Mouse (Mus musculus) adrenal gland, postnatal 10 days (tissue): Measurements from ENCODE around the gene Cmtm6. TPM values are rescaled to one million over a fixed set of nuclear protein-coding genes. Genes with fewer than 3 reads are reported as not detected.
"Not testable (repeated sequence)": the region's sequence is repeated elsewhere in the genome, so short reads cannot be mapped to it uniquely, and the experiment has no call there.

Experiments
- DNase-seq: peaks from one replicate; pipeline ENCODE4 v3.0.0; 2021; ENCODE audit warnings: mixed read lengths
- long read RNA-seq, 2 experiments: library from polyadenylated mRNA; stranded (forward); transcript quantifications; one replicate each; pipeline ENCODE4 v2.0.0; 2021
- total RNA-seq, 2 experiments: library from RNA; stranded (reverse); gene quantifications; 2 replicates each; pipeline ENCODE4 v1.2.3; 2021

Cmtm6 gene
- total RNA-seq = 10 to 100 TPM; 59.4 to 61.0 TPM
- long read RNA-seq, experiment 1, transcript Cmtm6-201 (4 exons, 3,383 nt) = major isoform, 175 of 193 reads
- long read RNA-seq, experiment 1, partial matches to known transcripts = 18 of 193 reads
- long read RNA-seq, experiment 1, other reads (novel, unspliced or antisense) = 0 of 193 reads
- long read RNA-seq, experiment 2, transcript Cmtm6-201 (4 exons, 3,383 nt) = major isoform, 93 of 101 reads
- long read RNA-seq, experiment 2, partial matches to known transcripts = 6 of 101 reads
- long read RNA-seq, experiment 2, other reads (novel, unspliced or antisense) = 2 of 101 reads

DNA sequence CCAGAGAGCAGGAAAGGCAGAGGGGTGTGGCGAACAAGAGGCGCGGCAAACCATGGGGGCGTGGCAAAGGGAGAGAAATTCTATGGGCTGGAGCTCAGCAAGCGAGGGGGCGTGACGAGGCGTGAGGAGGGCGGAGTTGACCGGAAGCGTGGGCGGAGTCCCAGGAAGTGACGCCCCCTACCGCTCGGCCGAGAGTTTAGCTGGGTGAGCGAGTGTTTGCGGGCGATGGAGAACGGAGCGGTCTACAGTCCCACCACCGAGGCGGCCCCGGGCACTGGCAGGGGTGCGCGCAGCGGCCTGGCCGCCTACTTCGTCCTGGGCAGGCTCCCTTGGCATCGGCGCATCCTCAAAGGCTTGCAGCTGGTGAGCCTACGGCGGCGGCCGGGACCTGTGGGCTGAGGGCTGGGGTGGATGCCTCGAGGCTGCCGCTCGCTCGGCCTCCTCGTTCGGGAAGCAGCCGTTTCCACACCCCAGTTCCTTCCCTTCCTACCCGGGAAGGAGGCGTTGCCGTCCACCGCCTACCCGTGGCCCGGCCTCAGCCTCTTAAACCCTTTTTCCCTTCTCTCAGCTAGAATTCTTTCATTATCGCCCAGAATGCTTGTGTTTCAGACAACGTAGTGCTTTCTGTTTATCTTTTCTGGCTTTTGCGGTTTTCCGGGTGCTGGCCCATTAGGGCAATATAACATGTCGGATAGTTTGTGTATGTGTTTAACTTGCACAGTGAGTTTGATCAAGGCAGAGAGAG, at the start of gene Cmtm6:
Gene Cmtm6 (plus strand): TSS at position 106 of the 745 bp plus-strand sequence.
- DNase-seq = peak; percentile 99

DNA sequence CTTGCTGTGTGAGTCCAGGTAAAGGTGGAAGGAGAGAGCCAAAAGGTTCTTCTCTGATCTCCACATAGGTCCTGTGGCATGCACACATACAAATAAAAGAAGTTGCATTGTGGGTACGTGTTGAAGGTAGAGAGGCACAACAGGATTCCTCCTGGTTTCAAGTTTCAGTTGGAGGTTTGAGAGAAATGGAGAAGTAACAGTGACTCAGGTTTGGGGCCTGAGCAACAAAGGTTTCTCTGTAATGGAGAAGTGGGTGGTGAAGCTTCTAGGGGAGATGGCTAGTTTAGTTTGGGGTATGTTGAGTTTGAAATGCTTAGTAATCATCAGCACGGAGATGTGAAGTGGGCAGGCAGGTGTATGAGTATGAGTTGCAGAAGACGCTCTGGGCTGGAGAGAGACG, 48.7 kb upstream of the Cmtm6 start:
- DNase-seq = no peak

DNA sequence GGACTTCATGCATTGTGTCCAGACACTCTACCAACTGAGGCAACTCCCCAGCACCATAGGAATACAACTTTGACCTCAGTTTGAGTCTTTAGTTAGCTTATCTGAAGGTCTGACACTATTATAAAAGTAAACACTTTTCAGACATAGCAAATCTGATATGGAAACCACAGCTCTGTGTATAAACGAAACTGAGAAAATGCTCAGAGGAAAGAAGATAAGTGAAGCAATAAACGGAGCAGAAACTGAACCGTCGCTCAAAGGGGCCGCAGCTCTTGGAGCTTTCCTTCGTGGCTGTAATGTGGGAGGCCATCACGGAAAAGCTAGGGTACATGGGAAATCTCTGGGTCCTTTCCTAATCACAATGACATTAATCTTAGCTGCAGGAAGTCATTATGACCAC, 44.7 kb upstream of the Cmtm6 start:
- DNase-seq = no peak

DNA sequence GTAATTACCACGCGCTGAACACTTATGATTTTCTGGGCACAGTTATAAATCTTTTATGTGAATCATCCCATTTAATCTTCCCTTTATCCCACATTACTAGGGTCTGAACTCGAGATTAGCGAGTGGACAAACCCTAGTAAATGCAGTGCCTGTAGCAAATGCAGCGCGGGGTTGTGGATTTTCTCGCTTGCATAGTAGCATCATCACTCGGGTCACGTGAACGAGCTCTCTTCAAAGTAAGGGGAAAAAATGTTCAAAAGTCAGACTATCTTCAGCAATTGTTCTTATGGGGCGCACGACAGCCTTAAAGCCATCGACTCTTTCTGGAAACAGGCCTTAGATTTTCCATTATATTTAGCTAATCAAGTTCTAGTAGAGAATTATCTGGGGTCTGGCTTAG, 43.3 kb upstream of the Cmtm6 start:
- DNase-seq = no peak

DNA sequence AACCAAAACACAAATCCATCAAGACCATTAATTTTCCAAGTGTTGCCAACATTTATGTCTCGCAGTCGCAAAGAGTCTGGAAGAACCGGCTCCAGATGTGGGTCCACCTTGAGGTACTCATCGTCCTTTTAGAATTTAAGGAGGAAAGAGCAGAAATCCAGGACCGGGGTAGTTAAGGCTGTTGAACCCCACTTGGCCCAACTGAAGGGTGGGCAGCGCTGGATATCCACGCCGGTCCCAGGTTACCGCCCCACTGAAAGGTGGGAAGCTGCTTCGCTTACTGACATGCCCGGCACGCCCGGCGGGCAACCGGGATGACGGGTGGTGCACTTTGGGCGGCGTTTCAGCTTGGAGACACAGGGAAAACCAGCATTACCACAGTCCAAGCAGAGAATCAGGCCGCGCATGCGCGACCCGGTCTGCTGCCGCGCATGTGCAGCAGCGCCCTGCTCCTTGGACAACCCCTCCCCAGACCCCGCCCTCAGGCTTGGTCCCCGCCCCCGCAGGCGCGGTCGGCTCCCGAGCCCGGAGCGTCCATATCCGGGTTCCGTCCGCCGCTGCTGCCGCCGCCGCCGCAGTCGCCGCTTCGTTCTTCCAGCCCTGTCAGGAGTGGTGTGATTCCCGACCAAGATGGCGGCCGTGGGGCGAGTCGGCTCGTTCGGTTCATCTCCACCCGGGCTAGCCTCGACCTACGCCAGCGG, 42.5 kb upstream of the Cmtm6 start, which contains the start of gene Dync1li1:
Gene Dync1li1 (plus strand): TSS at position 539 of the 701 bp plus-strand sequence.
- peak; percentile 99 for DNase-seq

DNA sequence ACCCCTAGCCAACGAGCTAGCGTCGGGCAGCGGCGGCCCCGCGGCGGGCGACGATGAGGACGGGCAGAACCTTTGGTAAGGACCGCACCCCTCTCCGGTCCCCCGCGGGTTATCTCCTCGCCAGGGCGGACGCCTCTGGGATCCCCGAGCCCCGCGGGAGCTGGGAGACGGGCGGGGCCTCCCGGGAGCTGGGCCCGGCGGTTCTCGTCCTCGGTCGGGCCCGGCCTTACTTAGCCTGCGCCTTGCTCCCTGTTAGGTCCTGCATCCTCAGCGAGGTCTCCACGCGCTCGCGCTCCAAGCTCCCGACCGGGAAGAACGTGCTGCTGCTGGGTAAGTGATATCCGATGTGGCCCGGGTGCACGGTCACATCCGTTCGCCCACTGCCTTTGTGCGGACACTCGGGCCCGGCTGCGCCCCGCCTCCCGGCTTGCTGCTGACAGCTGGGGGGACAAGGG, 41.9 kb upstream of the Cmtm6 start:
- no peak for DNase-seq

DNA sequence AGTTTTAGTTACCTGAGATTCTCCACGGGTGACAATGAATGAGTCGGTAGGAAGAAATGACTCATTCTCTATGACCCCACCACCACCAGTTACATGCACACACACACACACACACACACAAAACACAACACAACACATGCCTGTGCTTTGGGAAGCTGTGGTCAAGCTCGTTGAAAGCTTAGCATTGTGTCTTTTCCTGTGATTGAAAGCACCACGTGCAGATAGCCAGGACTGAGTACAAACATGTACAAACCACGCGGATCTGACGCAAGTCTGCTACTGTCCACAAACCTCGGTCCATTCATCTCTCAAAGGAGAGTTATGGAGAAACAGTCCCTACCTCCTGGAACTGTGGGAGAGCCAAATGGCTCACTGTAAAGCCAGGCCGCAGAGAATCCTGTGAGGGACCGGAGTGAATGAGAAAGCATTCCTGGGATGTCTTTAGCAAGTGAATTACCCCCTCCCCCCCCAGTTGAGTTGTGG, 40.8 kb upstream of the Cmtm6 start:
- DNase-seq = peak; percentile 27

DNA sequence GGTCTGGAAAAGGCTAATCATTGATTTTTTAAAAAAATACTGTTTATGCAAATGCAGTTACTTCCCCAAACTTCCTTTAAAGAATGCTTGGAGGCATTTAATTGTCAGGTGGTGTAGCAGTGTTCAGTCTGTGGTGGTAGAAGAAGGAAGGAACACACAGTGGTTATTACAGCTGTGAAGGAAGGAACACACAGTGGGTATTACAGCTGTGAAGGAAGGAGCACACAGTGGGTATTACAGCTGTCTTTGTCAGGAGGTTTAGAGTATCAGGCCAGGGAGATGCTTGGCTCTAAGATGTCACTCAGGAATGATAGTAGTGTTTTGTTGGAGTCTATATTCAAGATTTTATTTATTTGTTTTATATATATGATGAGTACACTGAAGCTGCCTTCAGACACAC, 39.8 kb upstream of the Cmtm6 start:
- DNase-seq = no peak

DNA sequence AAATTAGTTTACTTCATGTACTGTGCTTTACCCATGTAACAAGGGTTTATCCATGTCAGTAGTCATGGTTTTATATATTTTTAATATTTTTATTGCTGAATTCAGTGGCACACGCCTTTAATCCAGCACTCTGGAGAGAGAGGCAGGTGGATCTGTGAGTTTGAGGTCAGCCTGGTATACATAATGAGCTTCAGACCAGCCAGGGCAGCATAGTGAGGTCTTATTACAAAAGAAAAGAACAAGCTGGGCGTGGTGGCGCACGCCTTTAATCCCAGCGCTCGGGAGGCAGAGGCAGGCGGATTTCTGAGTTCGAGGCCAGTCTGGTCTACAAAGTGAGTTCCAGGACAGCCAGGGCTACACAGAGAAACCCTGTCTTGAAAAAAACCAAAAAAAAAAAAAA, 35.3 kb upstream of the Cmtm6 start:
- DNase-seq = not testable (repeated sequence)

DNA sequence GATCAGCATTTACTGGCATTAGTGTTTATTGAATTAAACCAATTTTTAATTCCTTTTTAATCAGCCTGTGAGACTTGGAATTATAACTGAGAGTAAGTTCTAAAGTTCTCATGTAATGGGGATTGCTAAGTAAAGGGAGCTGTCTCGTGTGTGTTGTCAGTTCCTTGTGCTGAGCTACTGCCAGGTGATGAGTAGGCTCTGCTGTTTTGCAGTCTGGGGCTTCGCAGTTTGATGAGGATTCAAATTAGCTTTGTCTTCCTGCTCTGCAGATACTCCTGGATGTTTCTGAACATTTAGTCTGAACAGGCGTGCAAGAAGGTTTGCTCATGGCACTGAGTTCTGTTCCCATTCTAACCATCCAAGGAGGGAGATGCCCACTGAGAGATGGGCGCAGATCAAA, 33.8 kb upstream of the Cmtm6 start:
- no peak for DNase-seq

DNA sequence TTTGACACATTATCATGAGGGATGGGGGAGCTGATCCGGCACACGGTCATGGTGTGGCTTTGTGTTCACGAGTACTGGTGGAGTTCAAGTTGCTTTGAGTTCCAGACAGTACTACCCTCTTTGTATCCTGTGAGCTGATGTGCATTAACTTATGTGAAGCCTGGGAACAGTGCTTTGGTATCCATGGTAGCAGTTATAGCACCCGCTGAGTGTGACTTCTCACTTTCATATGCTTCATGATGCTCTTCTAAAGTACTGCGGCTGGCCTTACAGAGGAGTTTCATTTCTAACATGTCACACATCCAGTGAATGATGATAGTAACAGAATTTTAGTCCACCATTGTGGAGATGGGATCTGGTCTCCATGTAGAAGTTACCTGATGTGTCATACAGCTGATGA, 33.0 kb upstream of the Cmtm6 start:
- DNase-seq = no peak

DNA sequence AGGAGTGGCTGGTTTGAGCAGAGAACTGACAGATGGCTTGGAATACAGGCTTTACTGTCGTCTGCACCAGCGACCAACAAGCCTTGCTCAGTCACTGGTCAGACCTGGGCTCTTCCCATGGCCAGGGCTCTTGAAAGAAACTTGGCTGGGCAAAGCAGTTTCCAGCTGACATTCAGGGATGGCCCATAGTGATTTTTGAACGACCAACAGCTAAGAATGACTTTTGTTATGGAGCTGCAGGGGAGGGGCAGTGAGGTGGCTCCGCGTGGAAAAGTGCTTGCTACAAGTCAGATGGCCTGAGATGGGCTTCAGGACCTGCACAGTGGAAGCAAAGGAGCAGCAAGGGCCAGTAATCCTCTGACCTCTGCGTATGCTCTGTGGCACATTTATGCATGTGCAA, 31.7 kb upstream of the Cmtm6 start:
- no peak for DNase-seq

DNA sequence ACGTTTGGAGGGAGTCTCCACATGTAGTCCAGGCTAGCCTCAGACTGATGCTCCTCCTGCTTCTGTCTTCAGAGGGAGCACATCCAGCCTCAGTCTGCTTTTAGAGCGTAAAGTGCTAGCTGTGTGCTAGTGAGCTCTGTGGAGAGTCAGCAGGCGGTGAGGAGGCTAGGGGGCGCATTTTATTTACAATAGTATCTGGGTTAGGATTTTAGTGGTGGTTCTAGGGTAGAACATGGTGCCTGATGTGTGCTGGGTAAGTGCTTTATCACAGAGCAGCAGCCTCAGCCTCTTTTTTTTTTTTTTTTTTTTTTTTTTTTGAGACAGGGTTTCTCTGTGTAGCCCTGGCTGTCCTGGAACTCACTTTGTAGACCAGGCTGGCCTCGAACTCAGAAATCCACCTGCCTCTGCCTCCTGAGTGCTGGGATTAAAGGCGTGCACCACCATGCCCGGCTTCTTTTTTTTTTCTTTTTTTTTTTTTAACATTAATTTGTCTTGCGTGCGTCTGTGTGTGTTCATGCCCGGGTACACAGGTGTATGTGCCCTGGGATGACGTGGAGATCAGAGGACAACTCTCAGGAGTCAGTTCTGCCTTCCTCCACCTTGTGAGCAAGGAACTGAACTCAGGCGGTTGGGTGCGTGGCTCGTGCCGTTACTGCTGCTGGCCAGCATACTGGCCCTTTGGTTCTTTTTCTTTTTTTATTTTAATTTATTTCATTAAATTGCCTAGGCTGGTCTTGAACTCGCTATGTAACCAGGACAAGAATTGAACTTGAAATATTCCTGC, 30.8 kb upstream of the Cmtm6 start:
- no peak for DNase-seq

DNA sequence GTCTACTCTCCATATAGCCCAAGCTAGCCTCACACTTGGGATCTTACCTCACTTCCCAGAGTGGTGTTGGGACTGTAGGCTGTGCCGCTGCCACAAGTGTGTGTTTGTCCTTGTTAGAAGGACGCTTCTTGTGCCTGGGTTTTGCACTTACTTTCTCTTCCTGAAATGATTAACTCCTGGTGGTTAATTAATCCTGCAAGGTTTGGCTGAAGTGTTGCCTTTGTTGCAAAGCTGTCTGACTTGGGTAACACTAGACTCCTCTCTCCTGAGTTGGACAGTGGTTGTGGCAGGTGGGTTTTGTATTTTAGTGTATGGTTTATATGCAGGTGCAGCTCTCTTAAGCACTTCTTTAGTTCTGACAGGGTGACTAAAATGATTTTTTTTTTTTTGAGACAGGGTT, 29.9 kb upstream of the Cmtm6 start:
- DNase-seq = no peak

DNA sequence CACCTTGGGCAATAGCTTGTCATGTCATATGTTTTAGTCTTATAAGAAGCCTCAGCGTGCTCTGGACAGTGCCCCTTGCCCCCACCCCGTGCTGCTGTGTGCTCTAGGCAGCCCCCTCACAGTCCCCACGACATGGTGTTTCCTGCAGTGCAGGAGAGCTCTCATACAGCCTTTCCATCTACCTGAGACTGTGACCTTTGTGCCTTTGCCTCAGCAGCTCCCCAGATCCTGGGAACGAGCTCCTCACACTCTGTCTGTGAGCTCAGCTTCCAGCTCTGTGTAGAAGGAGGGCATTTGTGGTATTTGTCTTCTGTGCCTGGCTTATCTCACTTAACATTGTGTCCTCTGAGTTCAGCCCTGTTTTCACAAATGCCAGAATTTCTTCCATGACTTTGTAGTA, 29.0 kb upstream of the Cmtm6 start:
- DNase-seq = no peak

DNA sequence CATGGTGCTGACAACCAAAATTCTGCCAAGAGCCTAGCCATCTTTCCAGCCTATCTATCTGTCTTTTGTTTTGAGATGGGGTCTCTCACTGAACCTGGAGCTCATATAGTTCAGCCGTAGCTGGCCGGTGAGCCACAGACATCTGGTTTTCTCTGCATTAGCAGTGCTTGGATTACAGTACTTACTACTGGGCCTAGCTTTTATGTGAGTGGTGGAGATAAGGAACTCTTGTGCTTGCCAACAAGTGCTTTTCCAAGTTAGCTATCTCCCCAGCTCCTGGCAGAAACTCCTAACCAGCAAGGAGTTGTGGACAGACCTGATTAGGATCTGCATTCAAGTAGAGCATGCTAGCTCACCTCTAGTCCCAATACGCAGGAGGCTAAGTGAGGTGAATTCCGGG, 23.1 kb upstream of the Cmtm6 start:
- no peak for DNase-seq

DNA sequence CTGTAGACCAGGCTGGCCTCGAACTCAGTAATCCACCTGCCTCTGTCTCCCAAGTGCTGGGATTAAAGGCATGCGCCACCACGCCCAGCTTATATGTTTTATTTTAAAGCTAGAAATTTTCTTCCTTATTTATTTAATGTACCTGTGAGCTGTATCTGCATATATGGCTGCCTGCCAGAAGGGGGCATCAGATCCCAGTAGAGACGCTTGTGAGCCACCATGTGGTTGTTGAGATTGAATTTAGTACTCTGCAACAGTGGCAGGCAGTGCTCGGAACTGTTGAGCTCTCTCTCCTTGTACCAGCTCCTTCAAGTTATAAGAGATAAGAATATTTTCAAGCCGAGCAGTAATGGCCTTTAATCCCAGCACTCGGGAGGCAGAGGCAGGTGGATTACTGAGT, 20.6 kb upstream of the Cmtm6 start:
- DNase-seq = no peak

DNA sequence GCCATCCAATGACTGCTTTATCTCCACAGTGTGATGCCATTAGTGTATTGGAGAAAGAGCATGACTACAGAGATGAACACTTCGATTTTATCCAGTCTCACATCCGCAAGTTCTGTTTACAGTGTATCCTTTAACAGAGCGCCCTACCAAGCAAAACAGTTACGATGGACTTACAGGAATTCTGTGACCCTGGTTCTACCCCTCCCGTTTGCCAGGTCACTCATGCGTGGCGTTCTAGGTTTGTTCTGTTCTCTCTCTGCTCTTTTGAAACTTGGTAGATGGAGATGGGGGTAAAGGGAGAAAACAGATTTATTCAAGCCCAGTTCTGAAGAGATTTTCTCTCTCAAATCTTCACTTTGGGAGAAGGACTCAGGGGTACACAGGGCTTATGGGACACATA, 17.4 kb upstream of the Cmtm6 start:
- no peak for DNase-seq

DNA sequence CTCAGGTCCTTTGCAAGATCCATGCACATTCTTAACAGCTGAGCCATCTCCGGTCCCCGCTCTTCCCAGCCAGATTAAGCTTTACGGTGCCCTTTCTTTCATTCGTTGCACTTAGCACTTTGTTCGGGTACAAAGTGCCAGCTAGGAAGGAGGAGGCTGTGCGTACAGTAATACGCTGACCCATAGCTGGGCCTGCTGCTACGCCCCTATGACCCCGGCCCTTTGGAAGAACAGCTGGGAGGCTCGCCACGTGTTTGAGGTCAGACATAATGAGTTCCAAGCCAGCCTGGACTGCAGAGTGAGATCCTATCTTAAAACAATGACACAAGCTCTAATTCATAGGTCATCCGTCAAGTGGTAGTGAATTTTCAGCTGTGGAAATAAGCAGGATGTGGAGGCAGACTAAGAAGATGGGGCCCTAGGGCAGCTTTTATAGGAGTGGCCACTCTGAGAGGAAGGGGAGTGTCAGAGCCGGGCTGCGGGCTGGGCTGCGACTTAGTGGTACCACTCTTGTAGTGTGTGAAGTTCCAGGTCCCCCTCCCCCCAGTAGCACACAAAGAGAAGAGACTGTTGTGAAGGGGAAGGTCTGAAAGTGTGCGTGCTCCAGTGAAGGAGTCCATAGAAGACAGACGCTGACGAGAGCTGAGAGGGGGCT, 14.1 kb upstream of the Cmtm6 start:
- no peak for DNase-seq

DNA sequence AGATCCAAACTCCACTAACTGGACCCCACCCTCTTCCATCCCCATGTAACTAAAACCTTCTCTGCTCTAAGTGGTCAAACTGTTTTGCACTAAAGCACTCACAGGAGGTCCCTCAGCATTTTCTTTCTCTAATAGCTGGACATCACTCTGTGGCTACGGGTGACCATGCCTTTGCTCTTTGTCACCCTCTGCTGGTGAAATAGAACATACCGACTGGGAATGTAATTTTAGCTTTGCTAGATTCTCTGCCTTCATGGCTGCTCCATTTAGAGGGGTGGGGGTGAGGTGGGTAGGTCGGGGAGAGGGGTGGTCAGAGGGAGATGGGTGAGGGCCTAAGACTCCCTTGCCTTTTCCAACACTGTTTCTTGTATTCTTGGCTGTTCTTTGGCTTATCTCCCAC, 3.6 kb upstream of the Cmtm6 start:
- DNase-seq = peak; percentile 63

DNA sequence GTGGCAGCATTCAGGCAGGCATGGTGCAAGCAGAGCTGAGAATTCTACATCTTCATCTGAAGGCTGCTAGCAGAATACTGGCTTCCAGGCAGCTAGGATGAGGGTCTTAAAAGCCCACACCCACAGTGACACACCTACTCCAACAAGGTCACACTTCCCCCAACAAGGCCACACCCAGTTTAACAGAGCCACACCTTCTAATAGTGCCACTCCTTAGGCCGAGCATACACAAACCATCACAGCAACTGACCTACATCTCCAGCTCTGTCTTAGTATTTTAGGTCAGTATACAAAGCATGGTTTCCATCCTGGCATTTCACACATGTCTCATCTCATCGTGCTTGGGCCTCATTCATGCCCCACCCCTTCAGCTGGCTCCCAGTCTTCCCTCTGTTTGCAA, 2.5 kb upstream of the Cmtm6 start:
- DNase-seq = not testable (repeated sequence)
